Mouse (Mus musculus) thymus, postnatal 14 days (tissue): Measurements from ENCODE around the gene Apopt1.

Source experiments
- DNase-seq: peaks from one replicate; pipeline ENCODE4 v3.0.0; 2021

Apopt1 gene

DNA sequence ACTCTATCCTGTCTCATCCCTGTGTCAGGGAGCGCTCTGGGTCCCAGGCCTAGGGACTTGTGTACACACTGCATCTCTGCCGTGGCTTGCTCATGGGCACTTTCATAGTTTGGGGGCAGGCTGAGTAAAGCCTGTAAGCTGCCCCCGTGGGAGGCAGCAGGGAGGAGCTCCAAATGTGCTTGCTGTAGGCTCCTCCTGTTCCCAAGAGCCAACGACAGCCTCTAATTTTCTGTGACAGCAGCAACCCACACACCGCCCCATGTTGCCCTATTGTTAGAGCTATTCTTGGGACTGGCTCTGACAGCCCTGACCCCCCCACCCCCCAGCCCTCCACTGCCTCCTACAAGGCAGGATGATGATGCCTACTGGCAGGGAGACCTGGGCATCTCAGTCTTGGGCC lies 31.1 kb upstream of the Apopt1 start:
- DNase-seq: no peak

DNA sequence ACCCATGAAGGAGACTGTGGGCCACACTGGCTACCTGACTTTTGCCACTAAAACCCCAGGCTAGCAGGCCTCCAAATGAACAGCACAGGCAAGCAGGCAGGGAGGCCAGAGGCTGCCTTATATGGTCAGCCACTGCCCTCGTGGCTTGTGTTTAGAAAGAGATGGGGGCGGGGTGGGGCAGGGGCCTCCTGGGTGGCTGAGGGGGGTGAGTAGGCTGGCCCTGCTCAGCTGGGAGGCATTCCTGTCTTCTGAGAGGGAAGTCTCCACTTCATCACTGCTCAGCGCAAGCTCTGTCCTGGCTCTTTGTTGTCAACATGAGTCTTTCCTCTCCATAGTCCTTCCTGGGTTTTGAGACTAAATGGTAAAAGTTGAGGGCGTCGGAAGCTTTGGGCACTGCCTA lies 30.3 kb upstream of the Apopt1 start:
- DNase-seq: no peak

DNA sequence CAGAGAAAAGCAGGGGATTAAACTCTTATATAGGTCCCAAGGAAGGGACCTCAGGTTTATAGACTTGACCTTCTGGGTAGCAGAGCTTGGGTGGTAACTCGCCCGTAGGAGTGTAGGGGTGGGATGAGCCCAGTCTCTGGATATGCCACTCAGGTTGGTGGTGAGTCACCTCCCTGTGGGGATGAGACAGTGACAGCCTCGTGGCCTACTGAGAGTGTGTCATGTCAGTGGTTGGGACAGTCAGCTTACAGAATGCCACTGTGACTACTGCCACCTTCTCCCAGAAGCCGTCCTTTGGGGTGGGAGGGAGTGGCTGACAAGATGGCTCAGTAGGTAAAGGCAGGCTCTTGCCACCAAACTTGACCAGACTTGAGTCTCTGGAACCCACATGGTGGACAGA lies 26.7 kb upstream of the Apopt1 start:
- no peak for DNase-seq

DNA sequence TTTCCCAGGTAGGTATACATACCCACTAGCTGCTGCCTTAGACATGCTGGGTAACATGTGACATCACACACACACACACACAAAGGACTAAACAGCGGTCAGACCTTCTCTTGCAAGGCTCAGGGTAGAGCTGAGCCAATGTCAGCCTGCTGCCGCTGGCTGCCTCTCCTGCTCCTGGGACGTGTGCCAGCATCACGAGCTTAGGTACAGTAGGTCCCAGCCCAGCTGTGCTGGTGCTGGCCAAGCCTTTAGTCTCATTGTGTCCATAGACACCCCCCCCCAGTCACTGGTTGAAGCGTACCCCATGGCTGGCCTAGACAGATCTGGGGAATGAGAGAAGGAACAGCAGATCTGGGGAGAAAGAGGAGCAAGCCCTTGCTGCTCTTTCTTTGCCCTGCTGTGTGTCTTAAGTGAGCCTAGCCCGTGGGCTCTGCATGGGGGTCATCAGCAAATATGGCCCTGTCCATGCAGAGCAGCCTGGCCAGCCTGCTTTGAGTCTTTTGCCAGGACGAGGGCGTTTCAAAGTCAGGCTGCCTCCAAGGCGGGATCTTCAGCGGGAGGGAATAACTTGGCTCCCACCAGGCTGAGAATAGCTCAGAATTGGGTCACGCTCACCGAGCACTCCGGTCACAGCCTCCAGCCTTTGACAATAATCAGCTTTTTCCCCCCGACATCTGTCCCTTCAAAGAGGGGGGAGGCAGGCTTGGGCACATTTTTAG lies 25.6 kb upstream of the Apopt1 start:
- no peak for DNase-seq

DNA sequence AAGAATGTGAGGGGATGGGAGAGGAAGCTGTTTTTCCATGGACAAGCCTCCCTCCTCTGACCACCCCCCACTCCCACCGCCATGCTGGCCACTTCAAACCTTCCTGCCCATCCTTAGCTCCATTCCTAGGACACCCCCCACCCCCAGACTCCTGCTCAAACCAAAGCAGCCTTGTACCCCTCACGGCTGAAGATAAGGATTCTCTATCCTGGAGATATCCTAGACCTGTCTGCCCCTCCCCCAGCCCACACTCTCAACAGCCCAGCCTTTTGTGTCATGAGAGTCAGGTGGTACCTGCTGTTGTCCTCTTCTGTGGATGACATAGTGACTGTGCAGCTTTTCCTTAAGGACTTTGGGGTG lies 25.0 kb upstream of the Apopt1 start:
- no peak for DNase-seq

DNA sequence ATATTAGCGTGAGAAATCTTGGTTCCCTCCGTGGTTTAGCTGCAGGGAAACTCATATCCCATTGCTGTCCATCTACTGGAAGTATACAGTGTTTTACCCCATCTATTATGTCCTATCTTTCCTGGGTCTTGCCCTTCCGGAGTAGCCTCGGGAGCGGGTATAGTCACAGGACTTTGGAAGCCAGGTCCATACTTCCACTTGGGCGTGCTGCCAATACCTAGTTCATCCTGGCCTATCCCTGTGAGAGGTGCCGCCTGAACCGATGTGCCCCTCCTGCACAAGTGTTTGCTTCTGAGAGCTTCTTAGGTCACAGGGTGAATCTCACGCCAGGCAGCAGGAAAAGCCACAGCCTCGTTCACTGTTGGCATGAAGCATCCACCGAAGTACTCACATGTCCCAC lies 23.6 kb upstream of the Apopt1 start:
- no peak for DNase-seq

DNA sequence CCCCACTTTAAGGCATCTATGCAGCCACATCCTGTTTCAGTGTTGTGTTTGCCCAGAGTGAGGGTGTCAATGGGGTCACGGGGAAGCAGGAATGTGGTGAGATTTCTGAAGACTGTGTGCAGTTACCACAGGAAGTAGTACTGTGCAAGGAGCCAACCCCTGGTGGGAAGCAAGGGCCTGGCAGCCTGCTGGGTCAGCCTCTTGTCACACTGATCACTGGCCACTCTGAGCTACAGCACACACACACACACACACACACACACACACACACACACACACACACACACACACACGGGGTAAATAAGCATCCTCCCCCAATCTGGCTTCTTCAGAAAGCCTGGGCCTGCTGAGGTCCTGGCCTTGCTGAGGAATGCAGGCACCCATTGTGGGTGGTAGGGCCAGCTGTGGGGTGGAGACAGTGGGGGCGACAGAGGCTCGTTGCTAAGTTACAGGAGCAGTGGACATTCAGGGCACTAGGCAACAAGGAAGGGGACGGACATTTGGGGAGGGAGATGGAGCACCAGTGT lies 21.7 kb upstream of the Apopt1 start:
- DNase-seq: peak; percentile 73

DNA sequence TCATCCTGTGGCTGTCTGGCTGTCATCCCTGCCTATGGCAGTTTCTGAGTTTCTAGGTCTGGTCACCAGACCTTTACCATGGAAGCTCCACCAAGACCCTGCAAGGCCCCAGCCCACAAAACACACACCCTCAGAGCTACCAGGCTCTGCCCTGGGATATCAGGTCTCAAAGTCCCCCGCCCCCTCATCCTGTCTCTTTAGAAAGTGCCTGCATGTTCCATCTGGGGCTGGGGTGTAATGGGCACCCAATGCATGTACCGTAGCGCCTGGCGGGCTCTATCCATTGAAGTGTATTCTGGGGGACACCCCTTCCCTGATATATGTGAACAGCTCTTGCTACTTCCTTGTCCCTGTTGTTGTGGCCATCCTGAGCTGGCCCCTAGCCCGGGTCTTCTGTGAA lies 20.2 kb upstream of the Apopt1 start:
- peak; percentile 33 for DNase-seq

DNA sequence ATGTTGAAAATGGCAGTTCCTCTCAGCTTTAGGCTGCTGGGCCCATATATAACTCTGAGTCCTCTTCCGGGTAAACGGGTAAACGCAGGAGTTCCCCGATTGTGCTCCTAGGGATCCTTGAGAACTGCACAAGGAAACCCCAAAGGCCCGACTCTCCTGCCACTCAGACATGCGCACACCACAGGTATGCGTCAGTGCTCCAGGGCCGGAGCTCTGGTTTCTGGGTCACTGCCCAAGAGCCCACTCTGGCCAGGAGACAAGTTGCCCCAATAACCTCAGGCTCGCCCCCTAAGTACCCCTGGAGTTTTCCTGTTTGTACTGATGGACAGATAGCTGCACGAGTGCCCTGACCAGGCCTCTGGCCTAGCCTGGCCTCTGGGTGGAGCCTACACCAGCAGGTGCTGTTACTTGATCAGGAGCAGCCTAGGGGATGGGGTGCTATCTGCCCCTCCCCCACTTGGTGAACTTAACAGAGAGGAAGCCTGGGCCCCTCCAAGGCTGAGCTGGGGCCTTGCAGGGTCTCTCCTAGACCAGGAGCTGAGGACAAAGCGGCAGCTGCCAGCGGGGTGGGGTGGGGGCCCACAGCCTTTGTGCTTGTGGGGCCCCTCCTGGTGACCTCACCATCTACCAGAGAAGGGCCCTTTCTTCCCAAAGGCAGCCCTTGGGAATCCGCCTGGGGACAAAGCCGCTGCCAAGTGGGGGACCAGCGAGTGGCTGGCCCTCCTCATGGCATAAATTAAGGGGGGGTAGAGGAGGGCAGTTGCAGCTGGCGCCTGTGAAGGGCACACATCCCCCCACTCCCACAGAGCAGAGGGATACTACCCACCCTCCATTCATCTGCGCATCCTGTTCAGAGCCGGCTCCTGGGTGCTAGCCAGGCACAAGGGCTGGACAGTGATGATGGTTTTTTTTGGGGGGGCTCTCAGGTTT lies 19.5 kb upstream of the Apopt1 start:
- DNase-seq: peak; percentile 54

DNA sequence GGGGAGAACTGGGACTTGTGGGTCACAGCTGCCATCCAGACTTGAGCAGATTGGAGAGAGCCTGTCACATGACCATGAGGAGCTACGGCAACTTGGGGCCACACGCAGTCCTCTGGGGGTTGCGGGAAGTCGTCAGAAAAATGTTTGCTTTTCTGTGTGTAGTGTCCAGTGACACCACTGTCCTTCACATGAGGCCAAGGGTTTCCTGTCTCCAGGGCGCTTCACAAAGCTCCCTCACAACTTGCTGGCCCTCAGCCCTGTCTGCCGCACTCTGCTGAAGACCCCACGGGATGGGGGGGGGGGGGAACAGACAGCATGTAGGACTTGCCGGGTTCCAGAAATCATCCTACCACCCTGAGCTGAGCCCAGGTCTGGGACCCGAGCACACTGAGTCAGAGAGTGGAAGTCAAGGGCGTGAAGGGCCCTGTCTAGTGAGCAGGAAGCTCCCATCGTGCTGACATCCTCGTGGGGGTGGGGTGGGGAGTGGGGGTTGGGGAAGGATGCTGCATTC lies 18.7 kb upstream of the Apopt1 start:
- DNase-seq: peak; percentile 47

DNA sequence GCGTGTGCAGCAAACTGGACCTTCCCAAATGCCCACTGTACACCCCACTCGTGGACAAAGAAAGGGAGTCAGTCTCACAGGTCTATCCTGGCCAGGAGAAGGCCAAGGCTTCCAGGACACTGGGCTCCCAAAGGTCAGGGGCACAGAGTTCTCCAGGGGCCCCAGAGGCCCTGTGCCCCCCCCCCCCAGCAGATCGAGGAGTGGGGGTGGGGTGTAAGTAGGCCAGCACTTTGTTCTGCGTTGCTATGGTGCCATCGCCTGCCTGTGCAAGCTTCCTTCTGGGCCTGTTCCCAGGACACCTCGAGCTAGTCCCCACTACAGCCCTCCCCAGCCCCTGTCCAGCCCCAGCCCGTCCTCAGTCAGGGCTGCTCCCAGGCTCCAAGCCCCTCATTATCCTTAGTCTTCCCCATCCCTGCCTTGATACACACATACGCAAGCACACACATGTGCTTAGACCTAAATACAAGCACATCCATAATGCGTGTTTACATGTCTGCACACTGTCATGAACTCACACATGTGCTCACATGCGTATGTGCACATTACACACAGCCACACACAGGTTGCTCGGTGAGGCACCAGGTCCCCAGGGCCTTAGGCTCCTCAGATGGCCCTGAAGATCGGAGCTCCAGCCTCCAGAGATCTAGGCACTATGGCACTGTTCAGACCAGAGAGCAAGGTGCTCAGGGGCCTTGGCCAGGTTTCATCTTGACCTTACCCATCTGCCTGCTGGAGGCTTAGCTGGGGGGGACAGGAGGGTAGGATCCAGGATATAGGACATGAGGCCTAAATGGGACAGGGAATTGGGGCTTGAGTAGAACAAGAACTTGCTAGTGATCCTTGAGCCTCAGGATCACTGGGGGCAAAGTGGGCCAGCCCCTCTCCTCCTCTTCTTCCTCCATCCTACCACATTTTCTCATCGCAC lies 17.9 kb upstream of the Apopt1 start:
- DNase-seq: peak; percentile 43

DNA sequence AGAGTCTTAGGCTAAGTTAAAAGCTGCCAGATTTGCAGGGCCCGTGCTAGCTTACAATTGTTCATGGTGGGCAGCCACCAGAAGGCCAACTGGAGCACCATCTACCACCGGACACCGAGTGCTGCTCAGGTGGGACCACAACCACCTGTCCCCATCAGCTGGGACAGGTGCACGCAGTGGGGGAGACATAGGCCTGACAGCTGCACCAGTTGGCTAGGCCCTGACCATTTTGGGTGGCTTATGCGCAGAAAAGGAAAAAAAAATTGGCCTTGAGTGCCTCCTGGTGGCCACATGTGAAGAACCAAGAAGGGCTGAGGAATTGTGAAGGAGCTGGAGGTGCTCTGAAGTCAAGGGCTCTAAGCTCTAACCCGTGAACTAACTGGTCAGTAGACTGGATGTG lies 16.8 kb upstream of the Apopt1 start:
- peak; percentile 82 for DNase-seq

DNA sequence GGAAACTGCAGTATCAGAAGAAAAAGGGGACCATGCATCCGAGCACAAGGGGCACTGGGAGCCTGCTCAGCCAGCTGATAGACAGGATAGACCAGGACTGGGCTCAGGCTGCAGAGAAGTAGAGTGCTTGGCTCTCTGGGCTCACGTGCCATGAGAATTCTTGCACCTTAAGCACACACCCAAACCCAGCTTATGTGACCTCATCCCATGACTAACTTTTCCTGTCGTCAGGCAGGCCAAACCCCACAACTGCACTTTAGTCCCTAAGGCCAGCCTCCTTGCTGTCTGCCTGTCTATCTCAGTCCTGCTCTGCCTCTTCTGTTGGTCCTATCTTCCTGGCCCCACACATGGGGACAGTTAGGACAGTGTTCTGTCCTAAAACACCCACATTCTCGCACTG lies 15.4 kb upstream of the Apopt1 start:
- DNase-seq: no peak

DNA sequence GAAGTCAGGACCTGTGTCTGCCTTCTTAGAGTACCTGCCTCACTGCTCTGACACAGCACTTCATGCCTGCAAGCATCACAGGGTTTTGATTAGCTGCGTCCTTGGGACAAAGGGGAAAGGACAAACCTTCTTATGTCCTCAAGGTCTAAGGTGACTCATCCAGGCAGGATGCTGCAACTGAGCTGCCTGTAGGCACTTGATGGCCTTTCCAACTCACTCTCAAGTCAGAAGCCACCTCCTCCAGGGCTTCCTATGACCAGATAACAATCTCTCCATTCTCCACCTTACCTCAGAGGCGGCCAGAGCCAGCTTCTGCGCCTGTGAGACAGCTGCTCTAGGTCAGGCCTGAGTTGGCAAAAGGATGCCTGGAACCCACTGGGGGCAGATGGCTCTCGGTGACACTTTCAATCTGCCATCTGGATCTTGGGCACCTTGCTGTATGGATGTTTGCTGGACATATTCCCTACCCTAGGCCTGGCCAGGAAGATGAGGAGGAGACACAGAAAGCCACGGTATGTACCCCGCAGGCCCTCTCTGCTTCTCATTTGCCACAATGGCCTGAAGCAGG lies 14.6 kb upstream of the Apopt1 start:
- DNase-seq: no peak

DNA sequence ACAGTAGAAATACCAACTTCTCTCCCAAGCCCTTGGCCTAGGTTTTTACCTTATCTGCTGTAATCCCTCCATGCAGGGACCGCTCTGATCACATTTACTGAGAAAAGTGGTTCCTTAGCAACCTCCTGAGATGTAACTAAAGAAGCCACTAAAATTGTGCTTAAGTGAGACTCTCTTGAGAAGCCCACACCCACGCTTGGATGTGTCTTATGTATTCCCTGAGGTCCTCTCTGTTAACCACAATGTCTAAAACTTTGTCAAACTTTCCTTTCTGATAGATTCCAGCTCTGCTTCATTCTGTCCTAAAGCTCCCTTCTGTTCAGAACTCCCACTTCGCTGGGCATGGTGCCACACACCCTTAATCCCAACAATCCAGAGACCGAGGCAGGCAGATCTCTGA lies 13.5 kb upstream of the Apopt1 start:
- DNase-seq: no peak

DNA sequence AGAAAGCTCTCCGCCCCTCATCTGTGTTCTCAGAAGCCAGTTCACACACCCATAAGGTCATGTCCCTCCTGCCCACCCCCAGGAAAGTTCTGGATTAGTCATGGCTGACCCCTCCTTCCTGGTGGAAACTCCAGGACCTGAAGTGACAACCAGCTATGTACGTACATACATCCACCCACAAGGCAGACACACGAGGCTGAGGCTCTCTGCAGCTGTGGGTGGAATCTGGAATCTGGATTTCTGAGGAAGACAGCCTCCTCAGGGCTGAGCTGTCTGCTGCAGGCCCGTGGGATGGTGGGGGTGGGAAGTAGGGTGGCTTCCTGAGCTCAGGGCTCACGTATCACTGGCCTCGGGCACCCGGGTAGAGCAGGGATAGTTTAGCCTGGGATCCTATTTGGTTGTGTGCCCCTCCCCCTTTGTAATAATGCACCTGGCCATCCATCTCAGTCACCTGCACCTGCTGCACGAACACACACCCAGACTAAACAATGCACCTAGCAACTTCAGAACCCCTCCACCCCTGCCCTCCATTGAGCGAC lies 12.1 kb upstream of the Apopt1 start:
- DNase-seq: no peak

DNA sequence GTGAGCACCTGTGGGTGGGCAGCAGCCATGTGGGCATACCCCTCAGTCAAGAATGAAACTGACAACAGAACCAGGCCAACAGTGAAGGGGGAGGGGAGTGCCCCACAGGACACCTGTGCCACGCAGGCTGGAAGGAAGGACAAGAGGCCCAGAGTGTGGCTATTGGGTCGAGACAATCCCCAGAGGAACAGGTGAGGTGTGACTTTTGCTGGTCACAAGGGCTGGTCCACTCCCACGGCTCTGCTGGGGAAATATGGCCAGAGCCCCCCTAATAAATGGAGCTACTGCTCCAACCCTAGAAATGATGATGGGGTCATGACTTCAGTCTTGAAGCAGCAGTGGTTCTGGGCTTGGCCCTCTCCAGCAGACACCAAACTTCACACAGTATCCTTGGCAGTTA lies 9.8 kb upstream of the Apopt1 start:
- no peak for DNase-seq

DNA sequence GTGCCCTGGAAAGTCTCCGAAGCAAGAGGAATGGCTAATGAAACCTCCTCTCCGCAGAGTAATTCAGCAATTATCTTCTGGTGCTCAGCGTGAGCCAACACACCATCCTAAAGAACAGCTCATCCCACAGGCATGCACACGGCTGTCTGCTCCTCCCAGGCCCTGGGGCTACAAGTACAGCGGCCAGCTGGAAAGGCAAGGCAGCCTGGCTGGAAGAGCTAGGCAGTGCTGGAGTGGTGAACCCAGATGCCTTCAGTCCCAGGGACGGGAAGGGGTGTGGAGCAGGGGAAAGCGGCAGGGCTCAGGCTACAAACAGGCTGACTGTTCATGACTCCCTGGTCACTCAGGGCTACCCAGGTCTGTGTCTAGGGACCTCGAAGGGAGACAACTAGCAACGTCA lies 8.5 kb upstream of the Apopt1 start:
- DNase-seq: no peak

DNA sequence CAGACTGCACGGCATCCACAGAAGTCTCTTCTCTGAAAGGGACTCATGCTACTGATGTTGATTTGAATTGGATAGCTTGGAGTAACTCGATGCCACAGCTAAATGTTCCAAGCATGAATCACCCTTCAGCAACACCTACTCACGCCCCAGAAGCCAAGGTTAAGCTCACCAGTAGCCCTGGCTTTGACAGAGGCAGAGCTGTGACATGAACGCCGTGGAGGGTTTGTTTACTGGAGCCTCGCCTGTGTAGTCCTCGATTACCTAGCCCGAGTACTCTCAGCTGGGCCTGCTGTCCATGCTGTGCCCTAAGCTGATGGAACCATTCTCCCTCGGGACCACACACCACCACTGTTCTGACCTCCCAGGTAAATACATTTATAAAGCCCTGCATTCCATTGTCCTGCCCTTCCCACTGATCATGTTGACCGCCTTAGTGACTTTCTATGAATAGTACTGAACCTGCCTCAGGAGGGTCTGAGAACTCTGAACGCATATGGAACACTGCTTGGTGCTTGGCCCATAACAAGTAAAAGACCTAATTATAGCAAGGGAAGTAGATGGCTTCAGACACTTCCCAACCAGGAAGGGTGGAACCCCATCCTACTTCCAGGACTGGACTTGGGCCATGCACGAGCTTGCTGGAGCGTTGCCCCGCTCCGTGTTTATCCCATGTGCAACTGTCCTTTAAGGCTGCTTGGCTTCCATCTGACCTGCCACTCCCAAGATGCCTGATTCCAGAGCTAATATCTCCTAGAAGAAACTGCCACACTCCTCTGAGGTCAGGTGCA lies 7.7 kb upstream of the Apopt1 start:
- DNase-seq: no peak

DNA sequence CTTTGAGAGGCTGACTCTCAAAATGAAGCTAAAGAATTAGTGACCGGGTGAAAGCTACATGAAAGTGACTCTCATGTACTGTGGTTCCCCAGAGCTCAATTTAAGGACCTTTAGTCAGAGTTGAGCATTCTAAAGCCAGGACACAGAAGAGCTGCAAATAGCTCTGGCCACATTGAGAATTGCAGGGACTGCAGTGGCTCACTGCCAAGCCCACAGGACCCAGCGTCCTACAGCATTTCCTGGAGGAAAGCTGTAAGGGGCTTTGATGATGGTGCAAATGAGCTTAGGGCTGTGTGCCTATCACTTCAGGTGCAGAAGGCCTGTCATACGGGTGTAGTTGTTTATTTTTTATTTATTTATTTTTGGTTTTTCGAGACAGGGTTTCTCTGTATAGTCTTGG lies 4.9 kb upstream of the Apopt1 start:
- DNase-seq: no peak

DNA sequence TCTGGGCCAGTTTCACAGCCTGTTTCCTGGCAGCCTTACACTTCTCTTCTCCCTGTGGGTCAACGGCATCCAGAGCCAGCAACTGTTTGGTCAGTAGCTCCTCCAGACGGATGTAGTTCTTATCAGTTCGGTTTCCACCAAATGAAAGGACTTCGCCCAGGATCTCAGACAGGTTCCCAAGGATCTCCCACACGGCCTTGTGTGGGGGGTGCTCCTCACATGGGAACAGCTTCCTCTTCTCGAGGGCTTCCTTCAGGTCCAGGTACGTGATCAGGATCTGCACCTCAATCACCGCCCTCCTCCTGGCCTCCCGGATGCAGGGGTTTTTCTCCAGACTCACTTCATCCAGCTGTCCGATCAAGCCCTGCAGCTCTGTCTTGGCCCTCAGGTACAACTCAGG lies 3.0 kb upstream of the Apopt1 start:
- DNase-seq: no peak
